Mouse (Mus musculus) kidney, adult 8-10 months (tissue): ENCODE measurements around the gene Mdm2.
A peak's percentile ranks its signal among the peaks of the same experiment; 100 is the strongest.

Experiments used
- DNase-seq, 2 experiments: peaks; one replicate each; pipeline ENCODE4 v3.0.0; 2022

The Mdm2 gene

DNA sequence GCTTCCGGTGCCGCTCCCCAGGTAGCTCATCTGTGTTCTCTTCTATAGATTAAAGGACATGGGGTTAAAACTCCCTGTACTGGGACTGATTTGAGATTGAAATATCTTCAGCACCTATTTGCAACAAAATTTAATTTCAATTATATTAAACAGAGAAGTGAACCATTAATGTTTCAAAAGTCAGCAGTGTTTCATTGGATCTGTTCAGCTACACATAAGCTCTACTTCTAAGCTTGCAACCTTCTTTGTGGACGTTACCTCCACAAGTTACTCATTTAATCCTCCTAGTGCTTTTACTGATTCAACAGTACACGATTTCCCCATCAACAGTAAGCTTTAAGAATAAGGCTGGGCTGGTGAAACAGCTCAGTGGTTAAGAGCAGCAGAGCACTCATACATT lies 15.5 kb downstream of the Mdm2 start:
- no peak for DNase-seq

DNA sequence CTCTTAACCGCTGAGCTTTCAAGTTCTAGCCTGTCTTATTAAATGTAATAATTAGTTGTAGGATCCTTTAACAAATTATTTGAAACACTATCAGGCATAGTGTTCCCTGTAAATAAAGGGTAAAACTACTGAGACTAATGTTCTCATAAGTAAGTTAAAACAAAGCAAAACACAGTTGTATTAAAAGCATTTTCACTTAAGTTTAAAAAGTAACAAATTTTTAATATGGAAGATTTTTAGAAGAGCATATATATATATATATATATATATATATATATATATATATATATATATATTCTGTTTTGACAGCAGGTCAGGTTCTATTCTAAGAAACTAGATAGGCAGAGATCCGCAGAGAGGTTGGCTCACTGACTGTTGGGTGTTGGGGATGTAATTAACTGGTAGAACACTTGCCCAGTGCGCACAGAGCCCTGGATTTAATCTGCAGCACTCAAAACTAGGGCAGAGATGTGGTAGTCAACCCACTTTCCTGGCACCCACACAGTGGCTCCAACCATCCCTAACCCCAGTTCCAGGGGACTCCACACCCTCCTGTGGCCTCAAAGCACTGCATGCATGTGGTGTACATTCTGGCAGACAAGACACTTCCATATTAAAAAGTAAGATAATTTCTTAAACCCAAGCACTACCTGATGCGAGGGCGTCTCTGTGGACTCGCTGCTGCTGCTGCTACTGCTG lies 16.2 kb downstream of the Mdm2 start:
- no peak for DNase-seq

DNA sequence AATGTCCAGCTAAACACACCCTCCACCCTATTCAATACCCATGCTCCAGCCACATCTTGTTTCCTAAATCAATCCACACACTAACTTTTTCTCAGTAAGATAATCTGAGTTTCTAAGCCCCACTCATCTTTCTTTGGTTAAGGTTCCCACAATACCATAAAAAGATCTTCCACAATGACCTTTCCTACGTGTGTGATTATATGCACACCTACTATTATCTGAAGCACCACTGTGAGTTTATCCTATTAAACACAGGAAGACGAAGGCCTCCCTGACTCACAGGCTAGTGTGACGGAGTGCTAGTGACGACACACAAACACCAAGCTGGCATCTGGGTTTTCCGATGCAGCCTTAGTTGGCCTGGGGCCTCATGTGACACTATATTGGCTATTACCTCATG lies 17.6 kb downstream of the Mdm2 start:
- DNase-seq, result no peak

DNA sequence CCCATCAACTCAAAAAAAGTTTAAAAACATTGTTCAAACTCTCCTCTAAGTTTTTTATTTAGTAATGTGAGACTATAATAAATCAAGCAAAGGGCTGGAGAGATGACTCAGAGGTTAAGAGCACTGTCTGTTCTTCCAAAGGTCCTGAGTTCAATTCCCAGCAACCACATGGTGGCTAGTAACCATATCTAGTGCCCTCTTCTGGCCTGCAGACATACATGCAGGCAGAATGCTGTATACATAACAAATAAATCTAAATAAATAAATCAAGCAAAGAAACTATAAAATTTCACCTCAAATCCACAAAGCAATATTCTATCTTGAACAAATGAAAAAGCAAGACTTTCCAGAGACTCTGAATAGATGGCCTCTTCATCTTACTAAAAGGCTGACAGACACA lies 18.4 kb downstream of the Mdm2 start:
- DNase-seq, result no peak

DNA sequence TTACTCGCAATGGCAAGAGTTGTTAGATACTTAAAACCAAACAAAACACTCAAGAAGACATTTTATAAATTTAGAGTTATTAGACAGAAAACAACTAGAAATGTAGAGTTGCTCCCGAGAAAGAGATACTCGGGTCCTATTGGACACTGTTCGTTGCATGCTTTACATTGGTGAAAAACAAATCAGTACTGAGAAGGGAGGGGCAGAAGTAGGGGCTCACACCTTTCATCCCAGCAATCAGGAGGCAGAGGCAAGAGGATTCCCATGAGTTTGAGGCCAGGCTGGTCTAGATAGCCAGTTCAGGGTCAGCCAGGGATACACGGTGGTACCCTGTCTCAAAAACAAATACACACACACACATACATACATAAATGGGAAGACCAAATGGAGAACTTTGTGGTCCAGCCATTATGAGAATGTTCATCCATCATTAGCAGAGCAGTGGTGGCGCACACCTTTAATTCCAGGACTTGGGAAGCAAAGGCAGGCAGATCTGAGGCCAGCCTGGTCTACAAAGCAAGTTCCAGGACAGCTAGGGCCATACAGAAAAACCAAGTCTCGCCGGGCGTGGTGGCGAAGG lies 19.1 kb downstream of the Mdm2 start:
- DNase-seq, result no peak

DNA sequence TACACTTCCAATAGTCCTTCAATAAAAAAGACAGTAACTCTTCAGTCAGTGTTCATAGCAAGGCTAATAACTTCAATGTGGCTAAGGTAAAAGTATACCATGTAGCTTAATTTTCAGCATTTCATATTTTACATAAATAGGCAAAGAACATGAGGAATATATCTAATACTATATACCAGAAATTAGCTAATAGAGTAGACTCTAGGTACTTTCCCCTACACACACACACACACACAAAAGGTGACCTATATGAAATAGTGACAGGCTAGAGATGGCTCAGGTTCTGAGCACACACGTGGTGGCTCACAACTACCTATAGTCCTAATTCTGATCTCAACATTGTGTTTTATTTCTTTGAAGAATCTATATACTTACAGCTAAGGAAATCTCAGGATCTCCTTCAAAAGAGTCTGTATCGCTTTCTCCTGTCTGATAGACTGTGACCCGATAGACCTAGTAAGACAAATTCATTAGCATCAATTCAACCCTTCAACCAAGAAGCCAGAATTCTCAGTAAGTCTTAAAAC lies 19.7 kb downstream of the Mdm2 start:
- no peak for DNase-seq

DNA sequence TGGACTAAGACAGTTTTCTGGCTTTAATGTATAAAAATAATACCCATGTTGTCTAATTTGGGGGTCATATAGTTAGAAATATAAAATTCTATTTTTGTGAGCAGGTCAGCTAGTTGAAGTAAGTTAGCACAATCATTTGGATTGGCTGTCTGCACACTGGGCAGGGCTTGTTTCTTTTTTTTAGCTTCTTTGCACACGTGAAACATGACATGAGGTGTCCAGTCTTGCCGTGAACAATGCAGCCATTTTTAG lies 20.5 kb downstream of the Mdm2 start:
- no peak for DNase-seq

DNA sequence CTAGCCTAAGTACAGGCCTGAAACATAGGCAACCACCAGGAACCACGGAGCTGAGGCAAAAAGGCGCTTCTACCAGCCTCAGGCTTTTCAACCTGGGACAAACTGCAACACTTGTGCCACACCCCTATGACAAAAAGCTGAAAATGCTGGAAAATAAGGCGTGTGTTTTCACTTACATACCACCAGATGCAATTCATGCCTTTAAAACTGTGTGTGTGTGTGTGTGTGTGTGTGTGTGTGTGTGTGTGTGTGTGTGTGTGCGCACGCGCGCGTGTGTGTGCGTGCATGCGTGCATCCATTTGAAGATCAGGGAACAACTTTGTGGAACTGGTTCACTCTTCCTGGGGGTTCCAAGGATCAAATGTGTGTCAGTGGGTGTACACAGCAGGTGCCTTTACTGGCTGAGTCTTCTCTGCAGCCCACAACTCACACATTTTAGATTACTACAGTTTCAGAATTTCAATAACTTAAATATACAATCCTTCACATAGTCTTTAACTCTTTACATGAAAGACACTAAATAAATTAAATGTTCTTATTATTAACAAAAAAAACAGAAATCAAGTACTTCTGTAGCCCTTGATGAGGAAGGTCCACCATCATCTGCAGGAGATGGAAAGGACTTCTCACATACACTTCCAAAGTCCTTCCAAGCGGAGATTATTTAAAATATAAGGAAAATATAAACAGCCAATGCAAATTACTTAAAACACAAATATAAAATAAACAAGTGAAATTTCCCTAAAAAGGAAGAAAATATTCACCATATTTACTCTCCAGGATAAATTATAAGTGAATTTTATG lies 21.1 kb downstream of the Mdm2 start:
- no peak for DNase-seq

DNA sequence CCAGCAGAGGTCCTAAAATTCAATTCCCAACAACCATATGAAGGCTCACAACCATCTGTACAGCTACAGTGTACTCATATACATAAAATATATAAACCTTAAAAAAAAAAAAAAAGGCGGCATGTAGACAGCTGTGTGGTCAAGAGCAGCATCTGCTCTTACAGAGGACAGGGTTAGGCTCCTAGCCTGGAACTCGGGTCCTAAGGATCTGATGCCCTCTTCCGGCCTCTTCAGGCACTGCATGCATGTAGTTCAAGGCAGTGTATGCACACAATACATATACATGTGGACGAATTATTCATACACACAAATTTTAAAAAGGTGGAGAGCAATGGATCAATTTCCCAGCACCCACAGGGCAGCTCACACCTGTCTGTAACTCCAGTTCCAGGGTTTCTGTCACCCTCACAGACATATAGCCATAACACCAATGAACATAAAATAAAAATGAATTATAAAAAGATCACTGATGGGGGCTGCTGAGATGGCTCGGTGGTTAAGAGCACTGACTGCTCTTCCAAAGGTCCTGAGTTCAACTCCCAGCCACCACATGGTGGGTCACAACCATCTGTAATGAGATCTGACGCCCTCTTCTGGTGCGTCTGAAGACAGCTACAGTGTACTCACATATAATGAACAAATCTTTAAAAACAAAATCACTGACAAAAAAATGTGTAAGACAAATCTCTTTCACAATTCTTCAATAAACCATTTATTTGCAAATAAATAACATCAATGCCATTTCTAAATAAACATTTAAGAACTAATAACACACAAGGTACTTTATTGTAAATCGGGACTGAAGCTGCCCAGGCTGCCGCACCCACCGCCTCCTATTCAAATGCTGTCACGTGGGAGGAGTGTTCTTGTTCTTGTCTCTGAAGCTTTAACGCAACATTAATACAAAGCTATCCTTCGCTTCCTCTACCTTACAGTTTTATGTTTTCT lies 22.1 kb downstream of the Mdm2 start:
- peak in 1 of 2 experiments; percentile 41 for DNase-seq

DNA sequence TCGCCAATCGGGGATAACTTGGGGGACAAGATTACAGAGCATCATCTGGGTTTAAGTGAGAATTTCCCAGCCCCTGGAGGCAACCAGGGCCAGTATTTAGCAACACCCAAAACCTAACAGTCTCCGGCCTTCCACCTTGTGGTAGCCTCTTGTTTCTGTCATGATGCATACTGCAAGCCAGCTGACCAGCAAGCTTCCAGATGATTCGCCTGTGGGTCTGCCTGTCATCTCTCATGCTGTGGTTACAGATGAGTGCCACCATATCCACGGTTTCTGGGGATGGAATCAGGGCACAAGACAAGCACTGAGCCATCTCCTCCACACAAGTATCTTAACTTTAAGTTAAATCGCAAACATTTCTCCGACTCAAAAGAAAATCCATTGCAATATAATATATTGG lies 23.0 kb downstream of the Mdm2 start:
- DNase-seq, result no peak

DNA sequence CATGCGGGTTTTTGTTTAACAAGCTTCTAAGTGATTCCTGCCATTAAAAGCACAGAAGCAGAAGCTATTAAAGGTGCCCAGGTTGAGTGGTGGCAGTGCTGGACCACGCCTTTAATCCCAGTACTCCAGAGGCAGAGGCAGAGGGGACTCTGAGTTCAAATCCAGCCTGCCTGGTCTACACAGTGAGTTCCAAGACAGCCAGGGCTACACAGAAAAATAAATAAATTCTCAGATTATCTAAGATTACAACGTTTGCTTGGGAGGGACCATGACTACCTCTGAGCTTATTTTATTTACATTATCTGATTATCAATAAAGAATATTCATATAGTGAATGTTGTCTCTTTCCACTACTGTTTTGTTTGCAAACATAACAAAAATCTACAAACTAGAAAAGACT lies 23.5 kb downstream of the Mdm2 start:
- DNase-seq, result no peak

DNA sequence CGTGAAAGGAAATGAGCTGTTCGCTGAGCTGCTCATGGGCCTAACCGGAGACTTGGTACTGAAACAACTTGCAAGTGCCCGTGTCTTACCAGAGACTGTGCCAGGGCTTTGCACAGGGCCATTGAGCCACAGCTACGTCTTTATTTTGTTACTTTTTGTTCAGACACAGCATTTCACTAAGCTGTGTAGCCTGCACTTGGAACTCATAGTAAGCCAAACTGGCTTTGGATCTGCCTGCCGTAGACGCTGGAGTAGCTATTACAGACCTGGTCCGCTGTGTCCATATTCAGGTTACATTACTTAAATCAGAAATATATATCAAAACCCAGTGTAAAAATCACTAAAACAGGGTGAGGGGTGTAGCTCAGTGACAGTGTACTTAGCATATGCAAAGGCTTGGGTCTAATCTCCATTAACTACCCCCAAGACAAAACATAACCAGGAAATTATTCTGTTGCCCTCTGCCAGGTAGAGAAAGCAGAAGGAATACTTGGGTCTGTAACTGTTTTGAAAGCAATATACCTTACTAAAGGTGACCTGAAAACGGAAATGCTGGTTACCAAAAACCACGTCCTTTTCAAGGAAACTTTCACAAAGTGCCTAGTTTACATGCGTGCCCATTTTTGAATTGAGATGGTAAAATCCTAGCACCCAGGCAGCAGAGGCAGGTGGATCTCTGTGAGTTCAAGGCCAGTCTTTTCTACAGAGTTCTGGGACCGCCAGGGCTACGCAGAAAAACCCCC lies 24.5 kb downstream of the Mdm2 start:
- no peak for DNase-seq

DNA sequence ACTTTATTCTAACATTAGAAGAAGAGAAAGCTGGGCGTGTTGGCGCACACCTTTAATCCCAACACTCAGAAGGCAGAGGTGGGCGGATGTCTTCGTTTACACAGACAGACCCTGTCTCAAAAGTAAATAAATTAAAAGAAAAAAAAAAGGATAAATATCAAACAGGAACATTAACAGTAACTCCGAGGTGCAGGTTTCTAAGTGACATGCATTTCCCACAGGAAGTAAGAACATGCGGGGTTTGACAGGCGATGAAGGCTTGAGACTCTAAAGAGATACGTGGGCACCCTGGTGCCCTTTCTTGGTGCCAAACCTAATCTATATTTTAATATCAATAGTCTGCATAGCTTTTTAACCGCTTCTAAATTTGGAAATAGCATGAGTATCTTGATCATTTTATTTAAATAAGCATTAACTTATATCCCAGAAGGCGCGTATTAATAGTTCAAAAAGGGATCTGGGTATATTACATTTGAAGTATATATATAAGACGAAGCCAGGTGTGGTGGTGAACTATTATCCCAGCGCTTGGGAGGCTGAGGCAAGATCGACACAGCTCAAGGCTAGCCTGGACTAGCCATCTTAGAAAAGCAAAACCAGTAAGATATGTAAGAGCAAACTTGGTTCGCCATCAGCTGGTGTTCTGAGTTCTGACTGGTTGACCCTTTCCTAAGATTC lies 25.2 kb downstream of the Mdm2 start:
- DNase-seq, result no peak

DNA sequence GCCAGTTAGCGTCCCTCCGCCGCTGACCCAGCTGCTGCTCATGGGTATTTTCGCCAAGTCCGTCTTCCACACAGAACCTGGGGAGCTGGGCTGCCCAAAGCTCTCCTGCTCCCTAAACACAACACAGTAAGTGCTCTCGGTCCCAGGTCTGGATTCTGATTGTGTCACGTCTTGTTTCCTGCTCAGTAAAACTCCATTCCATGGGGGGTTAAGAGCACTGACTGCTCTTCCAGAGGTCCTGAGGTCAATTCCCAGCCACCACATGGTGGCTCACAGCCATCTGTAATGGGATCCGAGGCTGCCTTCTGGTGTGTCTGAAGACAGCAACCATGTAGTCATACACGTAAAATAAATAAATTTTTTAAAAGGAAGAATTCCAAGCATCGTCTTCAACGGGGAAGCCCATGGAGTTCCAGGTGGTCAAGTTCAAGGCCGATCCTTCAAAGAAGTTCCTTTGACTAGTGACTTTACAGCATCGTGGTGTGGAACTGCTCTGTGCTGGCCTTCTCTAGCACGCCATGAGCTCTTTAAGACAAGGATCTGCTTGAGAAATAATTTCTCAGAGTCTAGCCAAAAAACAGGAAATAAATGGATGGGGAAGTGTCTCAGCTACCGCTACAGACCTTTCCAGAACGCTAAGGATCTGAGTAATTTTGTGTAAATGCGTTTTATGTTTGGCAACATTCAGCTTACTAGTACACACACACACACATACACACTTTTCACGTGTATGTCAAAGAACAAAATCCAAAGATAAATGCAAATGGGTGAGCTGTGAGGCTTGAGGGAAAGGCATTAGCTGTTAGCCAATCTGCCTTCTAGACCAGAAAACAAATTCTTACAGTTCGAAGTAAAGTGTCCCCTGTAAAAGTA lies 26.0 kb downstream of the Mdm2 start:
- no peak for DNase-seq

DNA sequence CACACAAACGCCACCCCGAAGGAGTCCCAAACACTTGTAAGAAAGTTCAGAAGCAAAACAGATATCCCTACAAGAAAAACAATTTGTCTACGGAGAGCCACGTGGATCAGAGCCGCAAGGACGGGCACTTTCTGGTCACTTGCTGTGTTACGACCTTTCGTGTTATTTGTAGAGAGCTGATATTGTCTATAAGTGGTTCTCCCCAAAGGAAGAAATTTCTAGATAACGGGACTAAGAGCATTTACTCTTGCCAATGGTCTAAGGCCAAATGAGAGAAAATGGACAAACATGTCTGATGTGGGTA lies 26.9 kb downstream of the Mdm2 start:
- no peak for DNase-seq

DNA sequence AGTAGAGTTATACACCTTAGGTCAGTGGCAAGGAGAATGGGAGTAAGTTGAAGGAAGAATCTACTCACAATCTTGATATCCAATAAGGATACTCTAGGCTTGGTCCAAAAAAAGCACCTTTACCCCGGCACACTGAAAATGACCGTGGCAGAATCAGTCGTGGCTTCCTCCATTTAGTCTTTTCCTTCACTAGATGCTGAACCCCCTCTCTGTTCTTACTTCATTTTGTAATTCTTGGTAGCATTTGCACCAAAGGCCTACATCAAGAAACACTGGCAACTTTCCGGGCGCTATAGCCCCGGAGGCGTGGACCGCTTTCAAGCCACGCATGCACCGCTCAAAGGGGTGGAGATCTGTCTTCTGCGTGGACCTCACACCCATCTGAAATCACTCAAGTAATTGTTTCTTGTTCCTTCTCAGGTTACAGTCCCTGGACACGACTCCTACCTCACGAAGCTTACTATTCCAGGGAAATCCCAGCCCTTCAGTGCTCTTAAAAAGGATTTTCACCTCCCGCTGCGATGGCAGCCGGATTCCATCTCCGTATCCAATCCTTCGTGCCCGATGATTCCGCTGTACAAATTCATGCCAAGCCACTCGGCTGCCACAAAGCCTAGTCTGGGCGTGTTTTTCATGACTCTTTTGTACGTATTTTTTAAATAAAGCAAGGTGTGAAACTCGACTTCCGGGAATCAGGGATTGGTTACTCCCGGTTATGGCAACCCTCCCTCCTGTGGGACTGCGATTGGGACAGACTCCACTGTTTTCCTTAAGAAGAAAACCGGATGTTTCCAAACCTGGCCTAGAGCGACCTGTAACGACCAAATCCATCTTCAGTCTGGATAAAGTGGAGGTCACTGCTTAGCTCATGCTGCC lies 27.5 kb downstream of the Mdm2 start:
- DNase-seq, result no peak

DNA sequence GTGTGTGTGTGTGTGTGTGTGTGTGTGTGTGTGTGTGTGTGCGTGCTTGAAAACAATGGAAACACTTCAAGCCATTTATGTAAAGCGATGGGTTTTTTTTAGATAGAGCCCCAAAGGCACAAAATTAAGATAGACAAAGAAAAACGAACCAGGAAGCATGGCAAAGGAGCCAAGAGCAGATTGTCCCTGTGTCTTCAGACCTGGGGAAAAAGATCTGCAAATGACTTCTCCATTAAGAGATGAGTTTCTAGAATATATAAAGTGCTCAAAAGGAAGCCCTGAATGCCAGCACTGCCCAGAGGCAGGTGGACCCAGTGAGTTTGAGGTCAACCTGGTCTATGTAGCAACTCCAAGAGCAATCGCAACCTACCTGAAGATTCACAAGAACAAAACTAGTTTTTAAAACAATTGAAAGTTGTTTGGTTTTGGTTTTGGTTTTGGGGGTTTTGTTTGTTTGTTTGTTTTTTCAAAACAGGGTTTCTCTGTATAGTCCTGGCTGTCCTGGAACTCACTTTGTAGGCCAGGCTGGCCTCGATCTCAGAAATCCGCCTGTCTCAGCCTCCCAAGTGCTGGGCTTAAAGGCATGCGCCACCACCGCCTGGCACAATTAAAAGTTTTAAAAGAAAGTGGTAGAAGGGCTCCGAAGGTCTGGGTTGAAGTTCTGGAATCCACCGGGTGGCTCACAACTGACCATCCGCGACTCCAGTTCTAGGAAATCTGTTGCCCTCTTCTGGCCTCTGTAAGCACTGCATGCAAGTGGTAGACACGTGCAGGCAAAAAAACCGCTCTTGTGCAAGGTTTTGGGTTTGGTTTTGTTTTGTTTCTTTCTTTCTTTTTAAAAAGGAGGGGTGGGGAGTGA lies 28.3 kb downstream of the Mdm2 start:
- peak; percentile 37 to 69 for DNase-seq

DNA sequence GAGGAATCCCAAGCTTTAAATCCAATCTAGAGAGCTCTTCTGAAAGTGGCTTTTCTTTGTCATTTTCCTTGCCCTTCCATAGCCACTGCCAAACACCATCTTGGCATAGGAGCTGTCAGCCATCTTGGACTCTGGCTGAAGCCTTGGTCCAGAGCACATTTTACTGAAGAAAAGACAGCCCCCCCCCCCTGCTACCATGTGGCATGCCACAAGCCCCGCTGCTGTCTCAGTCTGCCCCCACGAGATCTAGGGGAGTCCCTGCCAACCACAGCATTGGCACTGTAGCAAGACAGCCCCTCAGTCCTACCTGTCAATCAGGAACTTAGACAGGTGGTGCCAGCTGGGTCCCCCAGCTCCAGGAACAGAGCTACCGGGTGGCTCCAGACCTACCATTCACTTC lies 29.0 kb downstream of the Mdm2 start:
- DNase-seq, result no peak
